Mouse (Mus musculus) lung, postnatal 0 days (tissue): ENCODE measurements at regions not wholly inside any gene's neighbourhood (a gene's known extent, or its start where the extent isn't known, plus 50 kb on each side); places are given as distances from the start of the nearest gene placed in this dataset.
A peak's percentile ranks its signal among the peaks of the same experiment; 100 is the strongest.

Source experiments
- ATAC-seq: fragments of 200-750 bp; cut with Nextera tagmentation; 2 replicates; pipeline ENCODE4 v1.8.0; 2017; ENCODE audit warnings: moderate library complexity
- DNase-seq: peaks from one replicate; pipeline ENCODE4 v3.0.0-alpha.2; 2016; ENCODE audit warnings: low spot score
- H3K27ac ChIP-seq: fragments of 300-500 bp; sonication (generic); 2 replicates; pipeline ENCODE4 v1.5.1; 2014; ENCODE audit warnings: antibody characterized with exemption, mild to moderate bottlenecking, low read length, mixed read lengths
- H3K27me3 ChIP-seq: fragments of 300-500 bp; sonication (generic); replicated peaks from 2 replicates; pipeline ENCODE4 v1.6.1; 2014; ENCODE audit warnings: low read length, mixed read lengths; ENCODE audit not compliant: insufficient read depth
- H3K36me3 ChIP-seq: fragments of 300-500 bp; sonication (generic); 2 replicates; pipeline ENCODE4 v1.6.1; 2014; ENCODE audit warnings: low read length, mixed read lengths; ENCODE audit not compliant: insufficient read depth
- H3K4me1 ChIP-seq: fragments of 300-500 bp; sonication (generic); 2 replicates; pipeline ENCODE4 v1.6.1; 2014; ENCODE audit warnings: antibody characterized with exemption, low read depth, low read length, mixed read lengths; ENCODE audit not compliant: insufficient read depth
- H3K4me2 ChIP-seq: fragments of 300-500 bp; sonication (generic); replicated peaks from 2 replicates; pipeline ENCODE4 v1.6.1; 2014; ENCODE audit warnings: low read depth, mild to moderate bottlenecking, low read length, moderate library complexity, mixed read lengths
- H3K4me3 ChIP-seq: fragments of 300-500 bp; sonication (generic); 2 replicates; pipeline ENCODE4 v1.5.1; 2014; ENCODE audit warnings: low read depth, low read length
- H3K9ac ChIP-seq: fragments of 300-500 bp; sonication (generic); replicated peaks from 2 replicates; pipeline ENCODE4 v1.6.1; 2014; ENCODE audit warnings: low read depth, mild to moderate bottlenecking
- H3K9me3 ChIP-seq: fragments of 300-500 bp; sonication (generic); 2 replicates; pipeline ENCODE4 v1.6.1; 2016; ENCODE audit warnings: low read length, mixed read lengths
- CTCF ChIP-seq: IDR thresholded peaks from 2 replicates; pipeline ENCODE4 v1.5.1; 2016; ENCODE audit warnings: antibody characterized with exemption, mild to moderate bottlenecking
- EP300 ChIP-seq: IDR thresholded peaks from 2 replicates; pipeline ENCODE4 v1.6.1; 2016; ENCODE audit warnings: antibody characterized with exemption, mild to moderate bottlenecking, control low read depth
- WGBS: fragments of 180-500 bp; shearing (Covaris S2); extraction: QIAGEN DNeasy Blood & Tissue Kit; methylation state at CpG from one replicate; pipeline ENCODE4 v1.1.7; 2014; 5-methylcytosine and 5-hydroxymethylcytosine counted together

DNA sequence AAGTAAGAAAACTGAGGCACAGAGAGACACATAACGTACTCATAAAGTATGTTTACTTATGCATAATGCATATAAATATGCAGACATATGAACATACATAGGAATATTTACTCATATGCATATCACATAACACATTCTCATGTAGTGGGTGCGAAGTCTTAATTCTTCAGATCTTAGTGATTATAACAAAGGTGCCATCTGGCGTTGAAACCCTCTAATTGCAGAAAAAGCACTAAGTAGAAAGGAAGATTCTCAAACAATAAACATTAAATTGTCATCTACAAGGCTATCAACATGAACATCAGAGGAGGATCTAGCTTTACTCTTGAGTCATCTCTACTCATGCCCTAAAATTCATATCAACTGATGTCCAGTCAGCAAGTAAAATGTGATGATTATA lies 314.2 kb upstream of the 2610301B20Rik start:
- DNase-seq (no peak), ATAC-seq (no peak)
- no peaks in the 10 kb centered on the region for H3K27me3 ChIP-seq
- H3K4me1 ChIP-seq = no peaks in the 10 kb centered on the region
- no peak overlapping the region for H3K4me2 ChIP-seq
- H3K36me3 ChIP-seq = no peaks in the 10 kb centered on the region
- H3K4me3 ChIP-seq = no peak overlapping the region
- 81% methylated on average over 3 of the region's 3 CpGs for WGBS
- TF ChIP-seq EP300 (no peak), CTCF (no peak)
- H3K27ac ChIP-seq = no peak overlapping the region
- H3K9me3 ChIP-seq = no peaks in the 10 kb centered on the region
- no peak overlapping the region for H3K9ac ChIP-seq

DNA sequence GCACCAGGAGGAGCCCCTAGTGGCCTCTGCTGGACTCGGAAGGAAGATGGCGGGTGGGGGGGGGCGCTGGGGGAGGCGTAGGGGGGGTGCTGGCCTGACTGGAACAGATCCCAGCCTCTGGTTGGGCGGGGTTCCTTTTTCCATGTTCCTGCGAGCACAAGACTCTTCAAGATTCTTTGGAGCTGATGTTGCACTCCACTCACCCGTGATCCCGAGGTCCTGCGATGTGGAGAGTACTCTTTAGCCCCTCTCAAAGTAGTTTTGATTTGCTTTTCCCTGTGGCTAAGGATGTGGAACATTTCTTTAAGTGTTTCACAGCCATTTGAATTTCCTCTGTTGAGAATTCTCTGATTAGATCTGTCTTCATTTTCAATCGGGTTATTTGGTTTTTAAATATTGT lies 269.8 kb upstream of the 2610301B20Rik start:
- no peak overlapping the region for H3K4me2 ChIP-seq
- no peak overlapping the region for H3K9ac ChIP-seq
- H3K36me3 ChIP-seq = no peaks in the 10 kb centered on the region
- H3K4me1 ChIP-seq = no peaks in the 10 kb centered on the region
- no peaks in the 10 kb centered on the region for H3K9me3 ChIP-seq
- 0 out of 2 replicates have a peak, but pooled peaks have one; percentile 0 for TF ChIP-seq CTCF
- TF ChIP-seq EP300 = peak; percentile 86
- peak; percentile 98 for ATAC-seq
- no peaks in the 10 kb centered on the region for H3K27me3 ChIP-seq
- H3K4me3 ChIP-seq = no peak overlapping the region
- DNase-seq = peak; percentile 79
- H3K27ac ChIP-seq = no peak overlapping the region
- WGBS = 62% methylated on average over 8 of the region's 10 CpGs

DNA sequence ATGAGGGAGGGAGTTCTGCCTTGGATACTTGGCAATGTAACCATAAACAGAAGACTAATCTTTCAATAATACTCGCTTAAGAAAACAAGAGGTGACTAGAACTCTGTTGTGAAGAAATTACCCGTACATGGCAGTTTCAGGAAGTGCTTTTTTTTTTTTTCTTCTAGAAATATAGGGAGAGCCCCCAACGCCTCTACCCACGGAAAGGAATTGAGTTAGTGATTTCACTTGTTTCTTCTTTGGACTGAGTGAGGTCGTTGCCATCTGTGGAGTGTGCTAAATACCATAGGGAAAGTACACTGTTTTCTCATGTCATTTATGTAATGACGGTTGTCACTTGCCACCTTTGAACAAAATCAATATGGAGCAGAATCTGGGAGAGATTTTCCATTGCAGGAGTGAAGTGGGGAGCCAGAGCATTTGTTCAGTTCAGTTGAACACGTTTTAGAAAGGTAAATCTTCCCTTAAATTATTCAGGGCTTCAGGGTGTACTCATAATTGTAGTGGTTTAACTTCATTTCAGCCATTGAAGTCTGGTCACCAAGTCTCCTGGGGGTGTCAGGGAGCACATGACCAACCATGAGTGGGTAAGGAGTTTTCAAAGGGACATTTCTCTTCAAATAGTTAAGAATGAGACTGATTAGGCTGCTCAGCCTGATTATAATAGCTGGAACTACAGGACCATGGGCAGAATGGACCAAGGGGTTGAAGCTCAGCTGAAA lies 266.3 kb upstream of the 2610301B20Rik start:
- no peak for ATAC-seq
- no peak for TF ChIP-seq EP300
- TF ChIP-seq CTCF = no peak
- DNase-seq = no peak
- Histone ChIP-seq H3K4me2 (no peak overlapping the region), H3K4me1 (peaks cover 3% of the 10 kb centered on the region; the same call in 1 of the 2 replicates), H3K9me3 (no peaks in the 10 kb centered on the region), H3K27me3 (no peaks in the 10 kb centered on the region), H3K9ac (no peak overlapping the region), H3K36me3 (no peaks in the 10 kb centered on the region), H3K27ac (no peak overlapping the region), H3K4me3 (no peak overlapping the region)
- 76% methylated on average over 7 of the region's 7 CpGs for WGBS

DNA sequence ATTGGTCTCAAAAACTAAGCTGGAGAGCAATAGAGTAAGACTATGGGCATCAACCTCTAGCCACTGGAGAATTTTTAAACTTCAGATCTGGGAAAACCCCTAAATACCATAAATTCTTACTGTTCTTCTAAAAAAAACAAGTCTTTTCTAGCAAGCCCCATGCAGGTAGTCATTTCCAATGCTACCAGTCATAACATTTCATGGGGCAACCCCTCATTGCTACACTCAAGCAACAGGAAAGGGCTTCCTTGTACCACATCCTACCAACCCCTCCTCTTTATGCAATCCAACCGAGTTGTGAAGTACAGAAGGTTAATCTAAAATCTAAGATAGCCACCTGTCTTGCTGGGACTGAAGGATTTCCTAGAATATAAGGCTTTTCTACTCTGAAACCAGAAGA lies 263.5 kb upstream of the 2610301B20Rik start:
- no peak for ATAC-seq
- no peak for DNase-seq
- 28% methylated on average over 1 of the region's 1 CpGs for WGBS
- no peak overlapping the region for H3K4me2 ChIP-seq
- H3K27me3 ChIP-seq = no peaks in the 10 kb centered on the region
- no peak for TF ChIP-seq EP300
- no peak for TF ChIP-seq CTCF
- H3K27ac ChIP-seq = no peak overlapping the region
- H3K9ac ChIP-seq = no peak overlapping the region
- no peaks in the 10 kb centered on the region for H3K36me3 ChIP-seq
- H3K4me1 ChIP-seq = peaks cover 3% of the 10 kb centered on the region; the same call in 1 of the 2 replicates
- no peaks in the 10 kb centered on the region for H3K9me3 ChIP-seq
- no peak overlapping the region for H3K4me3 ChIP-seq
